Mouse (Mus musculus) MEL (cell line): ENCODE results near the gene Pex3.

ENCODE experiments used
- CTCF ChIP-seq, 3 experiments: IDR thresholded peaks in 2 of 3; conservative IDR thresholded peaks in 1 of 3; 2 replicates each; pipeline ENCODE4 v1.5.1; 2011 to 2012; ENCODE audit warnings: low read length in 3 of 3, low read depth in 2 of 3, mild to moderate bottlenecking in 2 of 3, improper control_type of control experiment in 1 of 3, inconsistent platforms in 1 of 3, mixed read lengths in 1 of 3, moderate library complexity in 1 of 3; ENCODE audit not compliant: control insufficient read depth in 1 of 3, insufficient read depth in 1 of 3, poor library complexity in 1 of 3, severe bottlenecking in 1 of 3
- MAX ChIP-seq: IDR thresholded peaks from 2 replicates; pipeline ENCODE4 v1.6.1; 2011; ENCODE audit warnings: low read length, improper control_type of control experiment

DNA sequence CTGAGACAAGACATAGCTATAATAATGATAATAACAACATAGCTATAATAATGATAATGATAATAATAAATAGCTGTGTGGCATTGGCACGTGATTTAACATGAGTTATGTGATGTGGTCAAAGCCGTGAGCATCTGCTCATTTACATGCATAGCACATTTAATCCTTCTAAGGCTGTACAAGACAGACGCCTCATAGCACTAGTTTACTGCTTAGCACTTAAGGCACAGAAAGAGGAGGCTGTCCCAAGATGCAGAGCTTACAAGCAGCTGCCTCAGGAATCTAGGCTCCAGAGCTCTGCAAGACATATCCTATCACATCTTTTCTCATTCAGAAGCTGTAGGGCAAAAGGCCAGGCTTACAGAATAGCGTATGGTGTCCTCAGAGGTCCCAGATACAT is 67.0 kb downstream of the Pex3 start:
- TF ChIP-seq MAX, result no peak
- TF ChIP-seq CTCF (IDR thresholded peaks at IDR 0.05 in 2 of 3, conservative IDR thresholded peaks at IDR 0.05 in 1 of 3; ENCODE audit: control insufficient read depth in 1 of 3, insufficient read depth in 1 of 3, low read depth in 2 of 3, low read length in 3 of 3, poor library complexity in 1 of 3, severe bottlenecking in 1 of 3), result no peak
